ENCODE assay signal across 8 mouse cellular contexts in genomic region chr3:100162315-100163105, GRCm38 (mm10). TPM values are rescaled to one million over a fixed set of nuclear protein-coding genes. Genes with fewer than 3 reads are reported as not detected.
DNase-seq lines count a peak whose midpoint lies in the region; ATAC-seq lines count a peak whose summit lies in the region.

TSS of gene Gdap2 (plus strand) at chr3:100162381.
TSS of gene Wdr3 (minus strand) at chr3:100162407.

- under 1% methylated on average over 55 of the region's 55 CpGs for WGBS in hindbrain, embryonic 15.5 days

- H3K4me3 ChIP-seq in hindbrain, embryonic 15.5 days: peak within 1 kb of the TSS; percentile 73

- peak within 1 kb of the TSS; percentile 97 for H3K9ac ChIP-seq in hindbrain, embryonic 15.5 days

- ATAC-seq in hindbrain, embryonic 15.5 days (ENCODE audit: low FRiP score, low read depth): peak; percentile 99

- peak within 1 kb of the TSS; percentile 70 for H3K4me2 ChIP-seq in hindbrain, embryonic 15.5 days

- H3K36me3 ChIP-seq in hindbrain, embryonic 15.5 days: peaks cover 15% of the 10 kb centered on the region

- H3K27me3 ChIP-seq in hindbrain, embryonic 15.5 days: no peaks in the 10 kb centered on the region

- H3K4me1 ChIP-seq in hindbrain, embryonic 15.5 days (replicated peaks): peaks cover 24% of the 10 kb centered on the region

- H3K9me3 ChIP-seq in hindbrain, embryonic 15.5 days: no peaks in the 10 kb centered on the region

- peak; percentile 97 for DNase-seq in T-cell, adult 2 months (ENCODE audit: low spot score)
- DNase-seq in cerebellum, postnatal 36 days: peak; percentile 93 to 94
- peak; percentile 93 to 95 for DNase-seq in frontal cortex, postnatal 36 days (ENCODE audit: low spot score in 2 of 2)
- peak; percentile 85 for DNase-seq in left cerebral cortex, adult 11 months (ENCODE audit: low spot score)
- DNase-seq in lung, postnatal 4 days: peak; percentile 95
- DNase-seq in retina, postnatal 7 days (ENCODE audit: low read depth, low spot score): peak; percentile 97
- peak; percentile 86 for DNase-seq in urinary bladder, adult 2 months (ENCODE audit: low spot score)

- peak within 1 kb of the TSS; percentile 94 for H3K27ac ChIP-seq in hindbrain, embryonic 15.5 days (replicated peaks)

RNA-seq across cellular contexts. Expression of gene Gdap2, which starts in this region (rescaled TPM):
- 38.1 and 41.2 TPM in 2 replicates for polyA plus RNA-seq in hindbrain, embryonic 15.5 days (2015; fragmentation: Nextera tagmentation; extraction: Ambion mirVana)
- polyA plus RNA-seq in urinary bladder, adult 2 months (2012; rRNA removed): 16.1 and 18.0 TPM in 2 replicates

RNA-seq across cellular contexts. Expression of gene Wdr3, which starts in this region (rescaled TPM):
- 28.3 and 31.1 TPM in 2 replicates for polyA plus RNA-seq in hindbrain, embryonic 15.5 days (2015; fragmentation: Nextera tagmentation; extraction: Ambion mirVana)
- 17.0 and 18.2 TPM in 2 replicates for polyA plus RNA-seq in urinary bladder, adult 2 months (2012; rRNA removed)

Comparison
In these comparisons a context has a peak if more than half of its experiments do, and no peak if none do; other contexts are left out.
1. Peak in every context shown above with its lines: DNase-seq, ATAC-seq, H3K4me3 ChIP-seq and H3K27ac ChIP-seq.